In genomic region chr3:83222125-83222524, GRCm38 (mm10) we compare ENCODE assay signal across 10 mouse cellular contexts.
DNase-seq lines count a peak whose midpoint lies in the region; ATAC-seq and TF ChIP-seq lines count a peak whose summit lies in the region.
"Had no signal": no experiment of that assay in that cellular context is flagged by ENCODE, and none has a peak within 500 bp of the region (broad histone marks: within the 10 kb centered on the region; RNA-seq: fewer than 3 reads in every experiment).

No protein-coding gene starts in this region.

- H3K4me3 ChIP-seq in lung, postnatal 0 days (ENCODE audit: low read depth, low read length), result no peak overlapping the region
- no peak overlapping the region for H3K4me3 ChIP-seq in hindbrain, embryonic 13.5 days
- H3K4me3 ChIP-seq: neural tube, embryonic 13.5 days had no signal

- WGBS in lung, postnatal 0 days, result 57% methylated on average over 5 of the region's 5 CpGs
- 61% methylated on average over 5 of the region's 5 CpGs for WGBS in hindbrain, embryonic 13.5 days

- H3K36me3 ChIP-seq in lung, postnatal 0 days (ENCODE audit: insufficient read depth, low read length), result no peaks in the 10 kb centered on the region
- no peaks in the 10 kb centered on the region for H3K36me3 ChIP-seq in hindbrain, embryonic 13.5 days
- H3K36me3 ChIP-seq: neural tube, embryonic 13.5 days had no signal

- no peaks in the 10 kb centered on the region for H3K9me3 ChIP-seq in lung, postnatal 0 days (ENCODE audit: low read length)
- no peaks in the 10 kb centered on the region for H3K9me3 ChIP-seq in hindbrain, embryonic 13.5 days
- H3K9me3 ChIP-seq: neural tube, embryonic 13.5 days had no signal

- no peak overlapping the region for H3K9ac ChIP-seq in lung, postnatal 0 days (replicated peaks; ENCODE audit: low read depth)
- no peak overlapping the region for H3K9ac ChIP-seq in hindbrain, embryonic 13.5 days
- H3K9ac ChIP-seq: neural tube, embryonic 13.5 days had no signal

- no peak overlapping the region for H3K4me2 ChIP-seq in lung, postnatal 0 days (replicated peaks; ENCODE audit: low read depth, low read length)
- no peak overlapping the region for H3K4me2 ChIP-seq in hindbrain, embryonic 13.5 days
- H3K4me2 ChIP-seq: heart, embryonic 11.5 days; neural tube, embryonic 13.5 days had no signal

- peak; percentile 61 for TF ChIP-seq CTCF in lung, postnatal 0 days (IDR thresholded peaks at IDR 0.05)

- no peak for TF ChIP-seq EP300 in lung, postnatal 0 days (IDR thresholded peaks at IDR 0.05)

- H3K27me3 ChIP-seq in lung, postnatal 0 days (replicated peaks; ENCODE audit: insufficient read depth, low read length), result no peaks in the 10 kb centered on the region
- H3K27me3 ChIP-seq in hindbrain, embryonic 13.5 days, result no peaks in the 10 kb centered on the region
- H3K27me3 ChIP-seq: neural tube, embryonic 13.5 days had no signal

- peak; percentile 63 for ATAC-seq in lung, postnatal 0 days
- no peak for ATAC-seq in hindbrain, embryonic 13.5 days (ENCODE audit: low FRiP score)

- peak; percentile 29 for DNase-seq in gastrocnemius, adult 18-20 months (ENCODE audit: low spot score)
- no peak for DNase-seq in gastrocnemius, postnatal 25 days
- DNase-seq in adrenal gland, adult 8-10 months, result peak; percentile 13
- DNase-seq in kidney, postnatal 14 days, result peak; percentile 36
- DNase-seq in lung, postnatal 0 days (ENCODE audit: low spot score), result peak; percentile 65
- no peak for DNase-seq in spleen, postnatal 36 days (ENCODE audit: low spot score in 2 of 2)
- DNase-seq in testis, postnatal 10 days (ENCODE audit: low spot score), result no peak

- H3K4me1 ChIP-seq in lung, postnatal 0 days (ENCODE audit: insufficient read depth, low read depth, low read length), result no peaks in the 10 kb centered on the region
- no peaks in the 10 kb centered on the region for H3K4me1 ChIP-seq in hindbrain, embryonic 13.5 days (replicated peaks)
- H3K4me1 ChIP-seq: neural tube, embryonic 13.5 days had no signal

- no peak overlapping the region for H3K27ac ChIP-seq in lung, postnatal 0 days (ENCODE audit: low read length)
- no peak overlapping the region for H3K27ac ChIP-seq in hindbrain, embryonic 13.5 days
- H3K27ac ChIP-seq: neural tube, embryonic 13.5 days had no signal

Comparison
In these comparisons a context has a peak if more than half of its experiments do, and no peak if none do; other contexts are left out.
1. DNase-seq: peak in gastrocnemius, adult 18-20 months (single experiment), adrenal gland, adult 8-10 months (single experiment), kidney, postnatal 14 days (single experiment) and lung, postnatal 0 days (single experiment); none in gastrocnemius, postnatal 25 days (single experiment), spleen, postnatal 36 days (0 of 2) and testis, postnatal 10 days (single experiment).